Mouse (Mus musculus) brain, embryonic 18.5 days (tissue): ENCODE measurements around the gene Slc7a11.

Experiments used
- DNase-seq: peaks from one replicate; pipeline ENCODE4 v3.0.0-alpha.2; 2012; ENCODE audit warnings: low read depth, low spot score

Gene Slc7a11

DNA sequence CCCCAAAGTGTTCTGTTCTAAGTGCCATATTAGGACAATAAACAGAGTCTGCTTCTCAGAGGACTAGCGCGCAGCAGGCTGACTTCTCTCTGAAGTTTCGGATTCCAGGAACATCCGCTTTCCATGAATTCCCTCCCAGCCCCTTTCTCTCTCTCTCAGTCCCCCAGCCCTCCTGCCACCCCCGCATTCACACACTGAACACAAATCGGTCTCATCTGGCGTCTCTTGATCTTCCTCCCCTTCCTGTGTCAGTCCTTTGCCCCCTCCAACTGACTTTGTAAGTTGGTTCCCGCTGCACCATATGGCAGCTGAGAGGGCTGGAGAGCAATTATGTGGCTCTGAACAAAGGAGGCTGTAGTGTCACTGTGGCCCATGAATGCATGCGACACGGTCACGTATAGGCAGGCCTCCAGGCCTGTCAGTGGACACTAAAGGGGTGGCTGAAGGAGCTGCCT, 577.3 kb downstream of the Slc7a11 start:
- no peak for DNase-seq

DNA sequence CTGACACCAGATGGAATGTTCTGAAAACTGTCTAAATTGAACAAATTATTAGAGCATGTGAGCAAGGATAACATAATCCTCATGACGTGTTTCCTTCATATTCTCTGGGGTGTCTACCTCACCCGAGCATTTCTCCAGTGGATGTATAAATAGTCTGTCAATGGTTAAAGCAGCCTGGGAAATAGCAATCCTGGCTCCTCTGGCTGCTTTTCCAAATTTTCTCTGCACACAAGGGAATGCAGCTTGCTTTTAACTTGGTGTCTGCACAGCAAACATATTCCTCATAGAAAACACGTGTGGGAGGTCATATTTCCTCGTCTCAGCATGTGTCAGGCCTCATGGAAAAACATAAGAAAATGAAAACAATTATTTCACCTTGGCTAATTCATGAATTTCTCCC, 586.6 kb downstream of the Slc7a11 start:
- no peak for DNase-seq

DNA sequence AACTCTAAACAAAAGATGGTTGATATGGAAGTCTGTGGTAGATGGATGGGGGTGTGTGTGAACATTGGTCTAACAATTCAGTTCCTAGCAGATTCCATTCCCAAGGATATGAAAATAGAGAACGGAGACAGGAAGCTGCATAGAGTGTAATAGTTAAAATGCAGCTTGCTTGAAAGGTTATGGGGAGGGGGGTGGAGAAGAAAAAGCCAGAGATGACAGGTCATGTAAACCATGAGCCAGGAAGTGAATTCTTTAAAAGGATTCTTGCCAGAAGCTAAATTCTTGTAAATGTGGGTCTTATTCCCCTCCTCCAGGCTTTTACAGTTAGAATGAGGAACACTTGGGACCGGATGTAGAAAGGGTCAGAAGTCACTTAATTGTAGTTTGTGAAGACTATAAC, 589.1 kb downstream of the Slc7a11 start:
- DNase-seq = no peak

DNA sequence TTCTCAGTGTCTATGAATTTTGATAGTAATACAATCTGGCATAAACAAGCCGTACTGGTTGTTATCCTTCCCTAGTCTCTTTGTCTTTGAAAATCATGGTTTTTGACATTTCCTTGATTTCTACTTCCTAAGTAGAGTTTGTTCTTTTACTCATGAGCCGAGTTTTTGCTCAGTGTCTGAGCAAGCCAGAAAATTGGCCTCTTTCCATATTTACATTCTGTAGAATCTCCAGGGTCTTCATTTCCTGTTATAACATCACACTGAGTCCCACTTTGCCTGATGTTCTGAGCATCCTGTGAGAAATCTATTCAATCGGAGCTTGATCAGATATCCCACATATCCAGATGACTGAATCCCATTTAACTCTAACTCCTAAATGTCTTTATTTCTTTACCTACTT, 600.4 kb downstream of the Slc7a11 start:
- DNase-seq = no peak
